Mouse (Mus musculus): ENCODE data around the gene Appl2. TPM values are rescaled to one million over a fixed set of nuclear protein-coding genes. Genes with fewer than 3 reads are reported as not detected.
"Not testable (repeated sequence)": the region's sequence is repeated elsewhere in the genome, so short reads cannot be mapped to it uniquely, and the experiment has no call there.

The Appl2 gene
- polyA plus RNA-seq, 1 experiment: 11.6 TPM

DNA sequence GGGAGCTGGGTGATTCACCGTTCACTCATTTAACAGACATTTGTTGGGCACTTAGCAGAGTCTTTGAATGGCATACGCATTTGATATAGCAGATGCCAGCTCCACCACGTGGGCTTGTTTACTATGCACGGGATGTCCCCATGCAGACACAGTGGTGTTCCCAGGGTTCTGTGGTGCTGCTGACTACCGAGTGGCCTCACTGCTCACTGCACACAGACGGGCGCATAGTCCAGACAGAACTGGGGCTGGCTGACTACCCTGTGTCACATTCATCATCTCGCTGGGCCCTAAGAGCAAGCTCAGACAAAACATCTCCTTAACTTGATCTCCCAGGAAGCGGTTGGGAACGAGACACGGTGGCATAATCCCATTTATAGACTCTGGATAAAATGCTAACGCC is 32.8 kb upstream of the Appl2 start:
- Histone ChIP-seq H3K4me3 (no peak overlapping the region), H3ac (ENCODE audit: control insufficient read depth, insufficient read length) (no peak overlapping the region), H3K79me2 (ENCODE audit: control insufficient read depth, insufficient read depth) (no peaks in the 10 kb centered on the region), H3K36me3 (ENCODE audit: control insufficient read depth, insufficient read depth) (no peaks in the 10 kb centered on the region), H3K4me2 (ENCODE audit: low read depth) (no peak overlapping the region), H3K27me3 (ENCODE audit: control insufficient read depth, insufficient read depth, insufficient read length) (no peaks in the 10 kb centered on the region)
- no peak for TF ChIP-seq REST (IDR thresholded peaks at IDR 0.05; ENCODE audit: insufficient read depth, insufficient read length)
- no peak for TF ChIP-seq TCF12 (IDR thresholded peaks at IDR 0.05; ENCODE audit: insufficient read depth, poor library complexity, severe bottlenecking)
- no peak for TF ChIP-seq TCF3 (IDR thresholded peaks at IDR 0.05; ENCODE audit: insufficient read length, low read depth)
- no peak for TF ChIP-seq MAX (IDR thresholded peaks at IDR 0.05; ENCODE audit: low read depth)
- TF ChIP-seq SRF (IDR thresholded peaks at IDR 0.05; ENCODE audit: control insufficient read depth, insufficient read length, low read depth): no peak
- no peak for TF ChIP-seq MYOD1 (IDR thresholded peaks at IDR 0.05; ENCODE audit: control insufficient read depth in 1 of 3, insufficient read length in 2 of 3, low read depth in 2 of 3)

DNA sequence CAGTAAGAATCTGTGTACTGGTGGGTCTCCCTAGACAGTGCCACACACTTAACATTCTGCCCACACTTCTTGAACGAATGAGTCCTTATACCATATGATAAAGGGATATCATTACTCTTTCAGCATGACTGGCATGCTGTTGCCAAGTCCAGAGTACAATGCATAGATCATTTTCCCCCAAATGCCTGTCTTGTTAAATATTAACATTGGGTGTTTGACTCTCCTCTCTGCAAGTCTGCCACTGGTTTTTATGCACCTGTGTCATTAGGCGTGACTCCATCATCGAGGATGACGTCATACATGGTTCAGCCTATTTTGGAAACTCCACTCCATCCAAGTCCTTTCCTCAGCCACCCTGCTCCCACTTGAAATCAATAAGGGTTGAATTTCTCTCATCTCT is 18.0 kb upstream of the Appl2 start:
- H3K79me2 ChIP-seq (ENCODE audit: control insufficient read depth, insufficient read depth): no peaks in the 10 kb centered on the region
- H3K4me3 ChIP-seq: no peak overlapping the region
- H3K36me3 ChIP-seq (ENCODE audit: control insufficient read depth, insufficient read depth): no peaks in the 10 kb centered on the region
- no peak overlapping the region for H3K4me2 ChIP-seq (ENCODE audit: low read depth)
- H3ac ChIP-seq (ENCODE audit: control insufficient read depth, insufficient read length): no peak overlapping the region
- TF ChIP-seq USF1 (IDR thresholded peaks at IDR 0.05; ENCODE audit: low read depth): no peak
- no peak for TF ChIP-seq TCF3 (IDR thresholded peaks at IDR 0.05; ENCODE audit: insufficient read length, low read depth)
- TF ChIP-seq E2F4 (IDR thresholded peaks at IDR 0.05; ENCODE audit: insufficient read depth): no peak
- no peak for TF ChIP-seq MYOD1 (IDR thresholded peaks at IDR 0.05; ENCODE audit: control insufficient read depth in 1 of 3, insufficient read length in 2 of 3, low read depth in 2 of 3)
- TF ChIP-seq TCF12 (IDR thresholded peaks at IDR 0.05; ENCODE audit: insufficient read depth, poor library complexity, severe bottlenecking): no peak
- TF ChIP-seq POLR2AphosphoS2 (IDR thresholded peaks at IDR 0.05; ENCODE audit: insufficient read length, low read depth): no peak
- TF ChIP-seq MAX (IDR thresholded peaks at IDR 0.05; ENCODE audit: low read depth): no peak
- TF ChIP-seq POLR2A (IDR thresholded peaks at IDR 0.05; ENCODE audit: insufficient read length, low read depth): no peak
- no peak for TF ChIP-seq CEBPB (IDR thresholded peaks at IDR 0.05; ENCODE audit: insufficient read depth, poor library complexity, severe bottlenecking)
- no peak for TF ChIP-seq MYOG (IDR thresholded peaks at IDR 0.05; ENCODE audit: control insufficient read depth in 1 of 3, insufficient read depth in 1 of 3, insufficient read length in 2 of 3, low read depth in 2 of 3)
- TF ChIP-seq SRF (IDR thresholded peaks at IDR 0.05; ENCODE audit: control insufficient read depth, insufficient read length, low read depth): no peak
- TF ChIP-seq REST (IDR thresholded peaks at IDR 0.05; ENCODE audit: insufficient read depth, insufficient read length): no peak
- peaks cover 9% of the 10 kb centered on the region for H3K27me3 ChIP-seq (ENCODE audit: control insufficient read depth, insufficient read depth, insufficient read length)

DNA sequence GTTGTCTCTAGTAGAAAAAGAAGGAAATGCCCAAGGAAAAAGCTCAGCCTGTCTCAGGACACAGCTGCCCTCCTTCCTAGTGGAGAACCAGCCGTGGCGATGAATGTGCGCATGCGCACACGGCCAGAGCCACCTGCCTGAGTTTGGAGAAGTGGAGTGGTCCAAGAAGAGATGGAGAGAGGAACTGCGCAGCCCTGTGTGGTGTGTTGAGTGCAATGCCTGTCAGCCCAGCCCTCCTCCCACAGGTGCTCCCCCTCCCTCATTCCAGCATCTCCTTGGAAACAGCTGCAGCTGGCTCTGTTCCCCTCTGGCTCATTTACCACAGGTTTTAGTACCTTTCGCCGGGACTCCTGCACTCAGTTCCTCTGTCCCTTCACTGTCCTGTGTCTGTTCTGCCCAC is 13.4 kb upstream of the Appl2 start:
- Histone ChIP-seq H3ac (ENCODE audit: control insufficient read depth, insufficient read length) (no peak overlapping the region), H3K27me3 (ENCODE audit: control insufficient read depth, insufficient read depth, insufficient read length) (peaks cover 5% of the 10 kb centered on the region), H3K36me3 (ENCODE audit: control insufficient read depth, insufficient read depth) (no peaks in the 10 kb centered on the region), H3K4me2 (ENCODE audit: low read depth) (no peak overlapping the region), H3K4me3 (no peak overlapping the region), H3K79me2 (ENCODE audit: control insufficient read depth, insufficient read depth) (no peaks in the 10 kb centered on the region)
- TF ChIP-seq TCF3 (IDR thresholded peaks at IDR 0.05; ENCODE audit: insufficient read length, low read depth): no peak
- TF ChIP-seq REST (IDR thresholded peaks at IDR 0.05; ENCODE audit: insufficient read depth, insufficient read length): no peak
- TF ChIP-seq POLR2AphosphoS2 (IDR thresholded peaks at IDR 0.05; ENCODE audit: insufficient read length, low read depth): no peak
- no peak for TF ChIP-seq USF1 (IDR thresholded peaks at IDR 0.05; ENCODE audit: low read depth)
- TF ChIP-seq CEBPB (IDR thresholded peaks at IDR 0.05; ENCODE audit: insufficient read depth, poor library complexity, severe bottlenecking): no peak
- no peak for TF ChIP-seq MYOG (IDR thresholded peaks at IDR 0.05; ENCODE audit: control insufficient read depth in 1 of 3, insufficient read depth in 1 of 3, insufficient read length in 2 of 3, low read depth in 2 of 3)
- TF ChIP-seq SRF (IDR thresholded peaks at IDR 0.05; ENCODE audit: control insufficient read depth, insufficient read length, low read depth): no peak
- no peak for TF ChIP-seq MAX (IDR thresholded peaks at IDR 0.05; ENCODE audit: low read depth)
- no peak for TF ChIP-seq TCF12 (IDR thresholded peaks at IDR 0.05; ENCODE audit: insufficient read depth, poor library complexity, severe bottlenecking)
- TF ChIP-seq E2F4 (IDR thresholded peaks at IDR 0.05; ENCODE audit: insufficient read depth): no peak

DNA sequence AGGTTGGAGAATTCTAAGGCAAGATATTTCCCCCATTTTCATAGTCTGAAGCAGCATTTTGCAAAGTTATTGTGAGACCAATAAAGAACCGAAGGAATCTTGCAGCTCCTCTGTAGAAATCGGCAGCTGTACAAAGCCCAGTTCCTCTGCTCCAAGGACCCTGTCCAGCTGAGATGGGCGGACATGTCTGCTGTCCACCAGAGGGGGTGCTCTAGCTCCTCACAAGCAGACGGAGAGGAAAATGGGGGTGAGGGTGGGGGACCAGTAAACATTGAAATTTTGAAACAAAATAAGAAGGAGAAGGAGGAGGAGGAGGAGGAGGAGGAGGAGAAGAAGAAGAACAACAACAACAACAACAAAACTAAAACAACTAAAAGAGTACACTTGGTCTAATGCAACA is 12.1 kb upstream of the Appl2 start:
- Histone ChIP-seq H3K4me3 (no peak overlapping the region), H3K27me3 (ENCODE audit: control insufficient read depth, insufficient read depth, insufficient read length) (peaks cover 9% of the 10 kb centered on the region), H3K36me3 (ENCODE audit: control insufficient read depth, insufficient read depth) (no peaks in the 10 kb centered on the region), H3ac (ENCODE audit: control insufficient read depth, insufficient read length) (no peak overlapping the region), H3K79me2 (ENCODE audit: control insufficient read depth, insufficient read depth) (no peaks in the 10 kb centered on the region), H3K4me2 (ENCODE audit: low read depth) (no peak overlapping the region)
- TF ChIP-seq POLR2AphosphoS2 (IDR thresholded peaks at IDR 0.05; ENCODE audit: insufficient read length, low read depth): no peak
- TF ChIP-seq REST (IDR thresholded peaks at IDR 0.05; ENCODE audit: insufficient read depth, insufficient read length): no peak
- TF ChIP-seq USF1 (IDR thresholded peaks at IDR 0.05; ENCODE audit: low read depth): no peak
- TF ChIP-seq MYOG (IDR thresholded peaks at IDR 0.05; ENCODE audit: control insufficient read depth in 1 of 3, insufficient read depth in 1 of 3, insufficient read length in 2 of 3, low read depth in 2 of 3): no peak
- TF ChIP-seq SRF (IDR thresholded peaks at IDR 0.05; ENCODE audit: control insufficient read depth, insufficient read length, low read depth): no peak
- TF ChIP-seq CEBPB (IDR thresholded peaks at IDR 0.05; ENCODE audit: insufficient read depth, poor library complexity, severe bottlenecking): no peak
- TF ChIP-seq TCF12 (IDR thresholded peaks at IDR 0.05; ENCODE audit: insufficient read depth, poor library complexity, severe bottlenecking): no peak
- no peak for TF ChIP-seq MAX (IDR thresholded peaks at IDR 0.05; ENCODE audit: low read depth)

DNA sequence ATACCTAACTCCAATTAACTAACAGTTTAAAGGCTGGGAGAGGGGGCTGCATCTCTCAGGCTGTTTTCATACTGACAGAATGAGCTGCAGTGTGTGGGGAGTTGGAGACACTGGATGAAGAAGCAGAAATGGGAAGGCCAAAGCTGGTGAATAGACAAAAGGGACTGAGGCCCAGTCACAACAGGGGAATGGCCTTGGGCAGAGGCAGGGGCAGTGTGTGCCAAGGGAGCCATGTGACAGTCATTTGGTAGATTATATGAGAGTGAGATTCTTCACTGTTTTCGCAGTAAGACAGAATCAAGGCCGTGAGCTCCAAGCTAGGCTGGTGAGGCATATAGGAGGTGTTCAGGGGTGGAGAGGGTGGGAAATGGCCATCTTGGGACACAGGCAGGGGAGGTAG is 6.1 kb upstream of the Appl2 start:
- TF ChIP-seq MAX (IDR thresholded peaks at IDR 0.05; ENCODE audit: low read depth): no peak
- no peak for TF ChIP-seq MYOD1 (IDR thresholded peaks at IDR 0.05; ENCODE audit: control insufficient read depth in 1 of 3, insufficient read length in 2 of 3, low read depth in 2 of 3)
- no peak for TF ChIP-seq TCF3 (IDR thresholded peaks at IDR 0.05; ENCODE audit: insufficient read length, low read depth)
- TF ChIP-seq SRF (IDR thresholded peaks at IDR 0.05; ENCODE audit: control insufficient read depth, insufficient read length, low read depth): no peak
- no peak for TF ChIP-seq E2F4 (IDR thresholded peaks at IDR 0.05; ENCODE audit: insufficient read depth)
- Histone ChIP-seq H3K79me2 (ENCODE audit: control insufficient read depth, insufficient read depth) (no peaks in the 10 kb centered on the region), H3K27me3 (ENCODE audit: control insufficient read depth, insufficient read depth, insufficient read length) (peaks cover 5% of the 10 kb centered on the region), H3K4me2 (ENCODE audit: low read depth) (no peak overlapping the region), H3K36me3 (ENCODE audit: control insufficient read depth, insufficient read depth) (no peaks in the 10 kb centered on the region), H3ac (ENCODE audit: control insufficient read depth, insufficient read length) (no peak overlapping the region), H3K4me3 (no peak overlapping the region)

DNA sequence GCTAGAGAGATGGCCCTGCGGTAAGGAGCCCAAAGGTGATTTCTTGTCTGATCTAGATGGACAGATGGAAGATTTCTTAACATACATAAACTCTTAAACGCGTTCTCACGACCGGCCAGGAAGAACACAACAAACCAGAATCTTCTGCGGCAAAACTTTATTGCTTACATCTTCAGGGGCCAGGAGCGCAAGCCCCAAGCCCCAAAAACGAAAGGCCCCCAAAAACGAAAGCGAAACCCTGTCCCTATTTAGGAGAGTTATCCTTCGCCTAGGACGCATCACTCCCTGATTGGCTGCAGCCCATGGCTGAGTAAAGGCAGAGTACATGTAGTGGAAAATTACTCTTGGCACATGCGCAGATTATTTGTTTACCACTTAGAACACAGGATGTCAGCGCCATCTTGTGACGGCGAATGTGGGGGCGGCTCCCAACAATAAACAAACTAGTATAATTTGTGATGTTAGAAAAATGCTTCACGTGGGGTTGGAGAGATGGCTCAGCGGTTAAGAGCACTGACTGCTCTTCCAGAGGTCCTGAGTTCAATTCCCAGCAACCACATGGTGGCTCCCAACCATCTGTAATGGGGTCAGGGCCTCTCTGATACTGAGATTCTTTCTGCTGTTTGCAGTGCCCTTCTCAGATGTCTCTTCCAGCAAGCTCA is 3.8 kb upstream of the Appl2 start:
- H3K79me2 ChIP-seq (ENCODE audit: control insufficient read depth, insufficient read depth); H3K36me3 ChIP-seq (ENCODE audit: control insufficient read depth, insufficient read depth); H3K27me3 ChIP-seq (ENCODE audit: control insufficient read depth, insufficient read depth, insufficient read length); H3ac ChIP-seq (ENCODE audit: control insufficient read depth, insufficient read length); H3K4me2 ChIP-seq (ENCODE audit: low read depth); H3K4me3 ChIP-seq: not testable (repeated sequence)
